Mouse (Mus musculus): Measurements from ENCODE around the gene Rasgrp1. TPM values are rescaled to one million over a fixed set of nuclear protein-coding genes. Genes with fewer than 3 reads are reported as not detected.

Gene Rasgrp1
- polyA plus RNA-seq, 1 experiment from 2014 or later: 1.2 TPM

DNA sequence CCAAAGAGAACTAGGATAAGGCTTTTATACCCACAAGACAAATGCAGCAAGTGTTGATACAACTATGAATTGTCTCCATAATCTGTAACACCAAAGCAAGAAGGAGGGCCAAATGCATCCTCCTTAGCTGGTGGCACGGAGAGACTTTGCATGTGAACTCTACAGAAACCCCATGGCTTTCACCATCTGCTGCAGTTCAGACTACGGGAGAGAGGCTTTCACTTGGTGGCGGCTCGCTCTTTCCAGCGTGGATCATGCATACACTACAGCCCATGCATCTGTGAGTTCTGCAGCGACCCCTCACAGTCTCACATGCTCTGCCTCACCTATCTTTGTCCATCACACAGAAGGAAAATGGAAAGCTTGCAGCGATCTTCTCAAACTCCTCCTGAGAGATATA, 54.5 kb downstream of the Rasgrp1 start:
- H3K27ac ChIP-seq: no peak overlapping the region
- ATAC-seq (ENCODE audit: low FRiP score): no peak
- no peaks in the 10 kb centered on the region for H3K27me3 ChIP-seq
- H3K4me1 ChIP-seq (replicated peaks): no peaks in the 10 kb centered on the region
- WGBS: 90% methylated on average over 7 of the region's 7 CpGs
- no peaks in the 10 kb centered on the region for H3K9me3 ChIP-seq
- no peak overlapping the region for H3K9ac ChIP-seq
- no peak overlapping the region for H3K4me3 ChIP-seq
- H3K4me2 ChIP-seq: no peak overlapping the region
- no peaks in the 10 kb centered on the region for H3K36me3 ChIP-seq

DNA sequence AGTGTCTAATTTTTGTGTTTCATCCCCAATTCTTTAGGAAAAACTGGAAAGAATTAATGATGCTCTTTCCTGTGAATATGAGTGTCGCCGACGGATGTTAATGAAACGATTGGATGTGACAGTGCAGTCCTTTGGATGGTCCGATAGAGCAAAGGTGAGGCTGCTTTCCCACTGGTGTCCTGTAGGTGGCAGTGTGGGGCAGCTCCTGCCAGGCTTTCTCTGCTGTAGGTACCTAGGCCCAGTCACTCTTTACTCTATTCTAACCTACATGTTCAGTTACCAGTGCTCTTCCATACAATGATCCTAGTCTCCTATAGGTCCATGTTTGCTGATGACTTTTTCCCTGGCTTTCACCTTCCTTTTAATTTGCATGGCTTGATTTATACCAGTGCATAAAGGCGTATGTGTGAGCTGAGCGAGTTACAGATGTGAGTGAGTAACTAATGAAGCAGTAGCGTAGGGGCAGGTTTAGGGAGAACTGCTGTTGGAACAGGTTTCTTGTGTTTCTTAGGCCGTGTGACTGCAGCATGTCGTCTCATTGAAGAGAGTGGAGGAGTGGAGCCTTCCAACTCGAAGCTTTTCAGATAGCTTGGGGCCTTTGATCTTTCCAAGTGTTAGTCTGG, 78.9 kb downstream of the Rasgrp1 start:
- Histone ChIP-seq H3K4me2 (no peak overlapping the region), H3K36me3 (peaks cover 45% of the 10 kb centered on the region), H3K9ac (no peak overlapping the region), H3K4me3 (no peak overlapping the region), H3K9me3 (no peaks in the 10 kb centered on the region), H3K27ac (no peak overlapping the region), H3K4me1 (replicated peaks) (no peaks in the 10 kb centered on the region), H3K27me3 (no peaks in the 10 kb centered on the region)
- 71% methylated on average over 11 of the region's 11 CpGs for WGBS
- ATAC-seq (ENCODE audit: low FRiP score): no peak

DNA sequence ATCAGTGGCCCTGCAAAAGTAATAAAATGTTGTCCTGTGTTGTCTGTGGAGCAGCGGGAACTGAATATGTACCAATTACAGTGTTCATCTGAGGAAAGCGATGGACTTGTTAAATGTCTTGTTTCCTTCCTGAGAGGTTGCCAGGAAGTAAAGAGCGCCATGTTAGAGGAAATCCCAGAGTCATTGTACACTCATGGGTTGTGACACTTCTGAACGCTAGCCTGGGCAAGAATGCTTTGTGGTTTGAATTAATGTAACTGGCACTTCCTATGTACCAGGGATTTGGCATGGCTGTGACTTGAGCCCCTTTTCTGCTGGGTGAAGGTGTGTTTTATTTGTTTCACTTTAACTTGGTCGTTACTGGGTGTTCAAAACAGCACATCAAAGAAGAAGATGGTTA, 80.6 kb downstream of the Rasgrp1 start:
- ATAC-seq (ENCODE audit: low FRiP score): no peak
- no peaks in the 10 kb centered on the region for H3K9me3 ChIP-seq
- no peak overlapping the region for H3K4me3 ChIP-seq
- 93% methylated on average over 5 of the region's 5 CpGs for WGBS
- H3K27ac ChIP-seq: no peak overlapping the region
- peaks cover 36% of the 10 kb centered on the region for H3K36me3 ChIP-seq
- H3K4me1 ChIP-seq (replicated peaks): no peaks in the 10 kb centered on the region
- no peak overlapping the region for H3K9ac ChIP-seq
- H3K27me3 ChIP-seq: no peaks in the 10 kb centered on the region
- H3K4me2 ChIP-seq: no peak overlapping the region

DNA sequence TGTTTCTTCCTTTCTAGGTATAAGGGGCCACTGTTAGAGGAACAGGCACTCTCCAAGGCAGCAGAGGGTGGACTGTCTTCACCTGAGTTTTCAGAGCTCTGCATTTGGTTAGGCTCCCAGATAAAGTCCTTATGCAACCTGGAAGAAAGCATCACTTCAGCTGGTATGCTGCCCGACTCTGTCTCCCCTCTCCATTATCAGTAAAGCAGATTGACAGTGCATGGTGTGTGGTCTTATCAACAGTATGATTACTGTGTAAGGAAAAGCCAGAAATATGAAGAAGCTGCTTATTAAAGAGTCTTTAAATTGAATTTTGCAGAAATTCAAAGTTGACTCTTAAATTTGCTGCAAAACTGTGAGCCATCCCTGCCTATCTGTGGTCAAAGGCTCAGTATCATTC, 85.2 kb downstream of the Rasgrp1 start:
- Histone ChIP-seq H3K4me3 (no peak overlapping the region), H3K4me1 (replicated peaks) (no peaks in the 10 kb centered on the region; the same call in 1 of the 2 replicates), H3K9ac (no peak overlapping the region), H3K4me2 (no peak overlapping the region), H3K36me3 (peaks cover 18% of the 10 kb centered on the region), H3K27ac (no peak overlapping the region), H3K27me3 (no peaks in the 10 kb centered on the region), H3K9me3 (no peaks in the 10 kb centered on the region)
- WGBS: 84% methylated on average over 1 of the region's 1 CpGs
- ATAC-seq (ENCODE audit: low FRiP score): no peak

DNA sequence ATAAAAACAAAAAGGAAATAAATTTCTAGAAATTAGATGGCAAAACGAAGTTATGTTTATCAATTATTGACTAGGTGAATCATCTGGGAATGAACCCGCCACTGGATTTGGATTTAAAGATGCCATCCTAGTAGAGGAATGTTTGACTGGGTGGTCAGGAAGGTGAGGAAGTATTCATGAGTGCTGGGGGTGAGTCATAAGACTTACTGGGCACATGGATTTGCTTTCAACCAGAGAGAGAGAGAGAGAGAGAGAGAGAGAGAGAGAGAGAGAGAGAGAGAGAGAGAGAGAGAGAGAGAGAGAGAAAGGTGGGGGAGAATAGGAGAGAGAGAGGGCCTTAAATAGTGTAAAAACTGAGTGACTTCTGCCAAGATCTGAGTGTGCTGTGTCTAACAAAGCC, 87.4 kb downstream of the Rasgrp1 start:
- Histone ChIP-seq H3K4me3 (no peak overlapping the region), H3K4me1 (replicated peaks) (peaks cover 14% of the 10 kb centered on the region), H3K9ac (no peak overlapping the region), H3K4me2 (no peak overlapping the region), H3K36me3 (peaks cover 10% of the 10 kb centered on the region; the same call in 1 of the 2 replicates), H3K9me3 (no peaks in the 10 kb centered on the region), H3K27me3 (no peaks in the 10 kb centered on the region), H3K27ac (no peak overlapping the region)
- WGBS: 89% methylated on average over 2 of the region's 2 CpGs
- no peak for ATAC-seq (ENCODE audit: low FRiP score)

DNA sequence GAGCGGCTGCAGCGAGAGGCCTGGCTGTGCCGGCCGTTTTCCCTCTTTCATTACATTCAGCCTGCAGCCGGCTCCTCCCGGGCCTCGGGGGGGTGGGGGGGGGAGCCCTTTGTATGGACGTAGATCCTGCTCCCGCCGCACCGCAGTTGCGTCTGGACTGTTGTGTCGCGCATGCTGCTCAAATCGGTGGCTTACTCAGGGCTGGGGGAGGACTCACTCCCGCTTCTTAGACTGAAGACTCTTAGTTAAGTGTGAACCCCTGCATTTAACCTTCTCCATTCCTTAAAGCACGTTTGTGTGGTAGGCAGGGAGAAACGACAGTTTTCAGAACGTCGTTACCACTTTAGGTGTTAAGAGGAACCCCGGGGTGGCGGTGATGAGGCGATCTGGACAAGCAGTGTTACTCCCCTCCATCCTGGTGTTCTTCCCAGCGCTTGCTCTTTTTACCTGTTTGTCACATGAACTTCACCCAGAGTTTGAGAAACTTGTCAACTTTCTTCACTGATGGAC, 92.7 kb downstream of the Rasgrp1 start:
- Histone ChIP-seq H3K9me3 (no peaks in the 10 kb centered on the region), H3K27me3 (no peaks in the 10 kb centered on the region), H3K36me3 (no peaks in the 10 kb centered on the region), H3K4me3 (peak overlapping the region; percentile 88), H3K9ac (peak overlapping the region; percentile 93), H3K4me1 (replicated peaks) (peaks cover 17% of the 10 kb centered on the region), H3K4me2 (peak overlapping the region; percentile 64), H3K27ac (peak overlapping the region; percentile 93)
- ATAC-seq (ENCODE audit: low FRiP score): peak; percentile 82
- under 1% methylated on average over 24 of the region's 24 CpGs for WGBS

DNA sequence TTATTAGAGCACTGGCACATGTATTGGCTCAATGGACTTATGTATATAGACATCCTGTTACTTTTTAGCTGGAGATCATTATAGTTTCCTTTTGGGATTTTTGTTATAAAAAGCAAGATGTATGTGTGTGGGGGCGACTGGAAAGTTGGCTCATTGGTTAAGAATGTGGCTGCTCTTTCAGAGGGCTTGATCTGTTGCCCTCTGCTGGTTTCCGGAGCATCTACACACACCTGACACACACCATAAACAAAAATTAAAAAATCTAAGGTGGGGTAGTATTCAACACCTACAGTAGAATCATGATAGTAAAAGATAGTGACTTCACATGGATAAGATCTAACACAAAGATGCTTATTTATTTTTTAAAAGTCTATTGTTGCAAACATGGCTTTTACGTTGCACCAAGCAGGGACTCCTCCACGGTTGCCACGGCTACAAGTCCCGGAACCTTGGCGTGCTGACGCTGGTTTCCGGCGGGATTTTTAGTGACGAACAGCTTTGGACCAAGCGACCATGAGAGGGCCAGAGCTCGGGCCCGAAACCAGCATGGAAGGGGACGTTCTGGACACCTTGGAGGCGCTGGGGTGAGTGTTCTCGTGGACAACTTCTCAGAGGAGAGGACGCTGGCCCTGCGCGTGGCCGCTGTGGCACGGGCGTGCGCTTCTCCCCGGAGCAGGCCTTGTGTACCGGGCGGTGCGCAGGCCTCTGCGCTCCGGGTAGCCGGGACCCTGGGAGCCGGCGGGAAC, 93.4 kb downstream of the Rasgrp1 start, which contains the start of gene Fam98b:
Fam98b (plus strand) TSS at position 485 of the 746 bp plus-strand sequence.
- H3K4me3 ChIP-seq: peak within 1 kb of the TSS; percentile 88
- peak; percentile 97 for ATAC-seq (ENCODE audit: low FRiP score)
- WGBS: under 1% methylated on average over 33 of the region's 33 CpGs
- peaks cover 17% of the 10 kb centered on the region for H3K4me1 ChIP-seq (replicated peaks)
- no peaks in the 10 kb centered on the region for H3K9me3 ChIP-seq
- H3K27ac ChIP-seq: peak within 1 kb of the TSS; percentile 93
- H3K27me3 ChIP-seq: peaks cover 2% of the 10 kb centered on the region; the same call in 1 of the 2 replicates
- H3K4me2 ChIP-seq: peak within 1 kb of the TSS; percentile 64
- H3K36me3 ChIP-seq: no peaks in the 10 kb centered on the region
- H3K9ac ChIP-seq: peak within 1 kb of the TSS; percentile 93

DNA sequence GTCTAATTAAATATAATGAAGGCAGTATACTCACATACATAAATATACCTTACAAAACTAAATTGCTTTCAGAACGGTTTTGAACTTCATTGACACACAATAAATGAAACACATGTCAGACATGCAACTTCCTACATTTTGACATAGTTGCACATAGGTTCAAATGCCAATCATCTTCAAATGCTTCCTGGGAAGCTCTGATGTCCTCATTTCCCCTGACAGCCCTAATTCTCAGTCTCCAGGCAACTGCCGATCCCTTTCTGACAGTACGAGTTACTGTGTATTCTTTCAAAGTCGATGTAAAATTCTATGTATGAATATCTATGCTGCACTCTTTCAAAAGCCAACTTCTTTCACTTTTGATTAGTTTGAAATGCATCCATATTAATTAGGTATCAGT, 100.8 kb downstream of the Rasgrp1 start:
- WGBS: 77% methylated on average over 4 of the region's 4 CpGs
- Histone ChIP-seq H3K4me3 (no peak overlapping the region), H3K4me1 (replicated peaks) (no peaks in the 10 kb centered on the region), H3K27me3 (peaks cover 12% of the 10 kb centered on the region; the same call in 1 of the 2 replicates), H3K4me2 (no peak overlapping the region), H3K9me3 (no peaks in the 10 kb centered on the region), H3K9ac (no peak overlapping the region), H3K27ac (no peak overlapping the region), H3K36me3 (no peaks in the 10 kb centered on the region)
- no peak for ATAC-seq (ENCODE audit: low FRiP score)

DNA sequence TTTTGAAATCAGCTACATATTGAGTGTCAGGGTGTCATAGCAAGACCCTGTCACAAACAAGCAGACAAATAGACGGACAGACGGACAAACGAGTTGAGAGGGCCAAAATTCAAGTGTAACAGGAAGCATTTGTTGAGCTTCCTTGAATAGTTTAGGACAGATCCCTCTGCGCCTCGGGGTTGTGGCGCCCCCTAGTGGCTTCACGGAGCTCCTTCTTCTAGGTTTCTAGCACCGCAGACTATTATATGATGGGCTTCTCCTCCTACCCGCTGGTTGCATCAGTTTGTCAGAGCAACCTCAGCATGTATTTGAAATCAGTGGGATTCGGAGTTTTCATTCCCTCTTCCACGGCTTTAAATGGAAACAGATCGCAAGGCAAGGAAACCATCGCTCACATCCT, 111.5 kb downstream of the Rasgrp1 start:
- Histone ChIP-seq H3K4me3 (no peak overlapping the region), H3K4me2 (0 out of 2 replicates have a peak overlapping the region, but pooled peaks have one; percentile 4), H3K27me3 (peaks cover 7% of the 10 kb centered on the region; the same call in 1 of the 2 replicates), H3K9me3 (no peaks in the 10 kb centered on the region), H3K4me1 (replicated peaks) (peaks cover 11% of the 10 kb centered on the region), H3K9ac (no peak overlapping the region), H3K36me3 (no peaks in the 10 kb centered on the region), H3K27ac (no peak overlapping the region)
- ATAC-seq (ENCODE audit: low FRiP score): peak; percentile 85
- 5% methylated on average over 13 of the region's 13 CpGs for WGBS

DNA sequence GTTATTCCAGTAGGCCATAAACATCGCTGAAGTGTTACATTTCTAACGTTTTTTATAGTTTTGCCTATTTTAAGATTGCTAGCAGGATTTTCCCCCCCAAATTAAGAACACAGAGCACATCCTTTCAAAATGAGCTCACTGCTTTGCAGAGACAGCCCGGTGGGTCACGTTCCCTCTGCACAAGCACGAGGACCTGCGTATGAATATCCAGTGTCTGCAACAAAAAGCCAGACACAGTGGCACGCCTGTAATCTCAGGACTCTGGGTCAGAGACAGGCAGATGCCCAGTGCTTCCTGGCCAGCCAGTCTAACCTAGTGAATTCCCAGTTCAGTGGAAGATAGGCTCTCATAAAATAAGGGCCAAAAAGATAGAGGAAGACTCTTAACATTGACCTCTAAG, 112.5 kb downstream of the Rasgrp1 start:
- no peak for ATAC-seq (ENCODE audit: low FRiP score)
- Histone ChIP-seq H3K27me3 (peaks cover 7% of the 10 kb centered on the region; the same call in 1 of the 2 replicates), H3K4me1 (replicated peaks) (peaks cover 11% of the 10 kb centered on the region), H3K9me3 (no peaks in the 10 kb centered on the region), H3K4me3 (no peak overlapping the region), H3K27ac (no peak overlapping the region), H3K4me2 (no peak overlapping the region), H3K9ac (no peak overlapping the region), H3K36me3 (no peaks in the 10 kb centered on the region)
- 79% methylated on average over 7 of the region's 7 CpGs for WGBS

Data from hindbrain, embryonic 13.5 days (tissue).